Mouse (Mus musculus) adrenal gland, postnatal 4 days (tissue): ENCODE data around the gene Gm9918. TPM values are rescaled to one million over a fixed set of nuclear protein-coding genes. Genes with fewer than 3 reads are reported as not detected.

Source experiments
- total RNA-seq, 2 experiments: library from RNA; stranded (reverse); gene quantifications; 2 replicates each; pipeline ENCODE4 v1.2.3; 2021

Gene Gm9918
- total RNA-seq, 2 experiments from 2014 or later, result 0.17 to 0.31 TPM

Other genes with a start within 250 kb of the Gm9918 start
- 10 to 100 TPM; 17.3 to 22.9 TPM for gene Krt18, start 242.4 kb upstream of the Gm9918 start, total RNA-seq
- gene Eif4b, start 196.8 kb upstream of the Gm9918 start, total RNA-seq, result 100 to 1,000 TPM; 352 to 356 TPM
- gene Tns2, start 170.2 kb upstream of the Gm9918 start, total RNA-seq, result 10 to 100 TPM; 60.9 to 63.6 TPM
- gene Spryd3, start 134.3 kb upstream of the Gm9918 start, total RNA-seq, result 10 to 100 TPM; 32.5 to 35.9 TPM
- gene Igfbp6, start 126.2 kb upstream of the Gm9918 start, total RNA-seq, result 10 to 100 TPM; 33.9 to 34.4 TPM
- gene Soat2, start 120.0 kb upstream of the Gm9918 start, total RNA-seq, result 1 to 10 TPM in 1 of 2 experiments, under 1 TPM in 1; 0.78 to 3.8 TPM
- gene Zfp740, start 67.3 kb upstream of the Gm9918 start, total RNA-seq, result 100 to 1,000 TPM; 131 to 134 TPM
- 100 to 1,000 TPM in 1 of 2 experiments, 10 to 100 TPM in 1; 90.0 to 106 TPM for gene Csad, start 65.8 kb upstream of the Gm9918 start, total RNA-seq
- gene Itgb7, start 38.6 kb upstream of the Gm9918 start, total RNA-seq, result 1 to 10 TPM; 1.1 to 3.6 TPM
- gene Rarg, start 13.0 kb upstream of the Gm9918 start, total RNA-seq, result 10 to 100 TPM; 24.8 to 28.6 TPM
- gene Mfsd5, start 8.9 kb downstream of the Gm9918 start, total RNA-seq, result 10 to 100 TPM; 34.4 to 36.7 TPM
- gene Espl1, start 25.7 kb downstream of the Gm9918 start, total RNA-seq, result 10 to 100 TPM; 16.5 to 24.5 TPM
- 100 to 1,000 TPM; 443 to 452 TPM for gene Pfdn5, start 55.6 kb downstream of the Gm9918 start, total RNA-seq
- 10 to 100 TPM; 86.3 to 96.7 TPM for gene Myg1, start 61.1 kb downstream of the Gm9918 start, total RNA-seq
- gene Aaas, start 80.2 kb downstream of the Gm9918 start, total RNA-seq, result 10 to 100 TPM; 32.3 to 39.0 TPM
- gene Sp7, start 96.6 kb downstream of the Gm9918 start, total RNA-seq, result under 1 TPM; 0.31 to 0.48 TPM
- gene Sp1, start 135.6 kb downstream of the Gm9918 start, total RNA-seq, result 100 to 1,000 TPM; 101 to 110 TPM
- gene Amhr2, start 174.8 kb downstream of the Gm9918 start, total RNA-seq, result 1 to 10 TPM; 2.8 to 3.1 TPM
- gene Prr13, start 188.5 kb downstream of the Gm9918 start, total RNA-seq, result 10 to 100 TPM; 63.2 to 81.5 TPM
- 100 to 1,000 TPM; 925 to 956 TPM for gene Pcbp2, start 200.0 kb downstream of the Gm9918 start, total RNA-seq
- 1 to 10 TPM in 1 of 2 experiments, not detected in 1; 4.3 TPM for gene Gm10337, start 233.2 kb downstream of the Gm9918 start, total RNA-seq
- gene Map3k12, start 246.5 kb downstream of the Gm9918 start, total RNA-seq, result 10 to 100 TPM; 13.2 to 13.4 TPM
- gene Tarbp2, start 247.6 kb downstream of the Gm9918 start, total RNA-seq, result 10 to 100 TPM; 52.8 to 53.2 TPM